Mouse (Mus musculus) left cerebral cortex, adult 2 months (tissue): Measurements from ENCODE around the gene Upf2. TPM values are rescaled to one million over a fixed set of nuclear protein-coding genes. Genes with fewer than 3 reads are reported as not detected.

ENCODE experiments used
- DNase-seq, 2 experiments: peaks; one replicate each; pipeline ENCODE4 v3.0.0; 2021 to 2022; ENCODE audit warnings: low spot score in 2 of 2, mixed read lengths in 1 of 2; ENCODE audit errors: extremely low spot score in 1 of 2
- H3K27ac ChIP-seq: fragments of 200-600 bp; 2 replicates; pipeline ENCODE4 v1.8.1; 2022
- H3K4me3 ChIP-seq: fragments of 200-600 bp; 2 replicates; pipeline ENCODE4 v1.8.1; 2022
- CTCF ChIP-seq: fragments of 200-600 bp; IDR thresholded peaks from 2 replicates; pipeline ENCODE4 v1.8.1; 2022; ENCODE audit warnings: antibody characterized with exemption, mild to moderate bottlenecking, moderate library complexity
- intact Hi-C: fragments of 180-260 bp; cut with DNase I; formaldehyde crosslinking; loops from one replicate; pipeline ENCODE4 v1.15.1; 2025
- long read RNA-seq, 2 experiments: library from polyadenylated mRNA; stranded (forward); transcript quantifications; one replicate each; pipeline ENCODE4 v2.0.0; 2021; ENCODE audit warnings: borderline mapping rate in 2 of 2
- total RNA-seq, 2 experiments: library from RNA; stranded (reverse); gene quantifications; 2 replicates each; pipeline ENCODE4 v1.2.3; 2021

Upf2 gene
- total RNA-seq: 10 to 100 TPM; 43.9 to 44.1 TPM
- long read RNA-seq, experiment 1, full-length matches to known transcripts: 16 of 31 reads
- long read RNA-seq, experiment 1, partial matches to known transcripts: 2 of 31 reads
- long read RNA-seq, experiment 1, other reads (novel, unspliced or antisense): 13 of 31 reads
- long read RNA-seq, experiment 2, full-length matches to known transcripts: 13 of 25 reads
- long read RNA-seq, experiment 2, partial matches to known transcripts: 7 of 25 reads
- long read RNA-seq, experiment 2, other reads (novel, unspliced or antisense): 5 of 25 reads

DNA sequence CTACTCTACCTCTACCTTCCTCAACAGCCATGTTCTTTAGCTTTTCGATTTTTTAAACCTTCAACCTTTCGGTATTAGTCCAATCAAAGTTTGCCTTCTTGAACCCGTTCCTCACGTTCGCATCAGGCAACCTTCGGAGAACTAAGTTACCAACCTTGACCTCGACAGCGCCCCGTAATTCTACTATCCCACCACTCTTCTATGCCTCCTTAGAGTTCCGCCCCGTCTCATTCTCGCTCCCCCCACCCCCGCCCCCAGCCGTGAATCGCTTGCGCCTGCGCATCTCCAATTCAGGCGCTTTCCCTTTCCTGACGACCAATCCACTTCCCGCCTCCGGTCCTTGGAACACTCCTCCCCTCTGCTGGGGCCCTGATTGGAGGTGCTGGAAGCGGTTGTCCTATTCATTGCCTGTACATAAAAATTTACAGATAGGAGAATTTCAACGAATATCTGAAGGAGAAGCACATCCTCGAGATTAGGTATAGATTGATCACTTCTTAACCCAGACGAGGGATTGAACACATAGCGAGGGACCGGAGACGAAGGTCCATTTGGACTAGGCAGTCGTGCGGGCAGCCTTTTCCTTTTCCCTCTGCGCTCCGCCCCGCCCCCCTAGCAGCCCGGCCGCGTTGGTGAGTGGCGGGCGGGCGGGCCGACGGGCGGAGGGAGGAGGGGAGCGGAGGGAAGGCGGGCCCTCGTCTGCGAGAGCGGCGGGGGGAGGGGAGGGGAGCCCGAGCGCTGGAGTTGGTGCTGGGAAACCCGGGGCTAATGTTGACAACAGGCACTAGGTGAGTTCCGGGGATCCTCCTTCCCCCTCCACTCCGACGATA, at the start of gene Upf2:
Gene Upf2 (plus strand): TSS at position 704 of the 830 bp plus-strand sequence.
- intact Hi-C loops: loop anchor here (2.0 kb wide), 1 partner anchor 56 kb away; the partner anchor contains the start of gene Sec61a2
- no peak; the same call in 1 of the 2 replicates for TF ChIP-seq CTCF
- Histone ChIP-seq H3K4me3 (peak within 1 kb of the TSS; percentile 84), H3K27ac (peak within 1 kb of the TSS; percentile 100)
- DNase-seq: peak; percentile 90 to 92

DNA sequence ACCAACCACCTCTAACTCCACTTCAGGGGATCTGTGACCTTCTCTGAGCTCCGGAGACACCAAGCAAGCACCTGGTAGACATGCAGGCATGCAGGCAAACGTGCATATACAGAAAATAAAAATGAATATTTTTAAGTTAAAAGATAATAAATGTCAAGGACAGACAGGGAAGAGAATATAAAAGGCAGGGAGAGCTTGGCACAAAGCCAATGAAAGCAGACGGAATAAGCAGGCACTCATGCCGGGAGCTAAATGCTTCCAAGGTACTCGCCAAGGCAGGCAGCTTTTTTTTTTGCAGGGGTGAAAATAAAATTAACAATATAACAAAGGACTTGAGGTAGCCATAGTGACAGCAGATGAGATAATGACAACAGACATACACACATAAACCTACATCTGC, 45.2 kb upstream of the Upf2 start:
- intact Hi-C loops: no loop called here
- no peak overlapping the region for H3K4me3 ChIP-seq
- DNase-seq: no peak
- H3K27ac ChIP-seq: no peak overlapping the region
- no peak for TF ChIP-seq CTCF

DNA sequence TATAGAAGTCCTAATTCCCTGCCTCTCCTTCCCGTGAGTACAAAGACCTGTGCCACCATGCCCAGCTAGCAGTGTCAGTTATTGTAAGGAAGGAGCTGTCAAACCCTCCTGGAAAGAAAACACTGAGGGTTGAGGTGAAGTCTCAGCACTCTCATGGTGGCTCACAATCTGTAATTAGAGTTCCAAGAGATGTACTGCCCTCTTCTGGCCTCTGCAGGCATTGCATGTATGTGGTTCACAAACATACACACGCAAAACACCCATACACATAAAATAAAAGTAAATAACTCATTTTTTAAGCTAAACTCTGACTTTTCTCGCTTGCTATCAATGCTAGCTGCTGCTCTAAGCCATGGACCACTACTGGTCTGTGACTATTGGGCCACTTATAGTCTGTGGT, 44.6 kb upstream of the Upf2 start:
- no peak overlapping the region for H3K27ac ChIP-seq
- H3K4me3 ChIP-seq: no peak overlapping the region
- intact Hi-C loops: no loop called here
- no peak for DNase-seq
- TF ChIP-seq CTCF: peak; percentile 57

DNA sequence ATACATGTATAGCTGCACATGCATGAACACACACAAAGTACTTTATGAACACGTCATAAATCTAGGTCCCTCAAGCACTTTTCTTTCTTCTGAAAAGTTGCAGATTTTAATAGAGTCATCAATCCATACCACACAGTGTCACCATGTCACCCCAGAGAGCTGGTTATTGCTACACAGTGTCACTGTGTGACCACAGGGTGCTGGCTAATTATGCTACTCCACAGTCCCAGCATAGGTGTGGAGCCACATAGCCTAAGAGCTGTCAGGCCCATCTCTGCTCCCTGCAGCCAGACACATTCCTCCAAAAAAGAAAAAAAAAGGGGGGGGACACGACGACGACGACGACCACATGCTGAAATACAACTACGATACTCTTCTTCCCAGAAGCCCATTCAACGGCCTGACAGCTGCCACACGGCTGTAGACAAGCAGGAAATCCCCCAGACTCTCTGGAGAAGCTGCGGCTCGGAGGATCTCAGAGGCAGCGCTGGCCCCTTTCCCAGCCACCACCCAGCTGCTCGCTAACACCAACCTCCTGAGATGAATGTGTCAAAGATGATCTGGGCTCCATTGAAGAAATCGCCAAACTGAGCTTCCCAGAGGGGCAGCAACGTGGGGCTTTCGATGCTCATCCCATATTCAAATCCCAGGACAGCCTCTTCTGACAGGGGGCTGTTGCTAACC, 39.8 kb upstream of the Upf2 start:
- DNase-seq: no peak
- intact Hi-C loops: no loop called here
- Histone ChIP-seq H3K27ac (no peak overlapping the region), H3K4me3 (no peak overlapping the region)
- no peak for TF ChIP-seq CTCF

DNA sequence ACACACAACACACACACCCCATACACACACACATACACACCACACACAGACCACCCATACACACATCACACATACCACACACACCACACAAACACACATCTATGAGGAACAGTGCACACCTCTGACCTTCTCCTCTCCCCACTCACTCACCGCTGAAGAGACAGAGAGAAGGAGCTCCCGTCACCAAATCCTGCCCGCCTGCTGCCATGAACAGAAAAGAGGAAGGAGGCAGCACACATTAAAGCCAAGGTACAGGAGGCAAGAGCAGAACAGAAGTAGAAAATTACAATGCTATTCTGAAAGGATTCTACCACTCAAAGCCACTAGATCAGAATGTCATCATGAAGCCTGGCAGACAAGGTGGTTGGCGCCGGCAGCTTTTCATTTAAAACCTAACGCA, 28.4 kb upstream of the Upf2 start:
- DNase-seq: no peak
- H3K27ac ChIP-seq: no peak overlapping the region
- no peak overlapping the region for H3K4me3 ChIP-seq
- intact Hi-C loops: no loop called here
- no peak for TF ChIP-seq CTCF

DNA sequence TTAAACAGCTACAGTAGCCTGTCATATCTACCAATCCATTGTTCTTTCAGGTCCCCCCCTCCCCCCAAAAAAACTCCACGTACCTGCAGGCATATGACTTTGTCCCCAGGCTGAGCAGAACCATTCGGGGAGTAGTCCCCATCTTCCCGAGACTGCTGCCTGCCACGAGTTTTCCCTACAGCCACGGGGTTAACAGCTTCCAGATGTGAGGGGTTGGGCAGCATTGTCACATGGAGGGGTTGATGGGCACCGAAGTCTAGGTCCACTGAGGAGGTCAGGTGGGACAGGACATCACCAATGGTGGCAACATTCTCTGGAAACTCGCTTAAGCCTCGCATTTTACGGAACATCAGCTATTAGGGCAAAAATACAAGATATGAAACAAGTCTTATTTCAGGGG, 27.5 kb upstream of the Upf2 start:
- Histone ChIP-seq H3K4me3 (no peak overlapping the region), H3K27ac (no peak overlapping the region)
- DNase-seq: no peak
- intact Hi-C loops: no loop called here
- TF ChIP-seq CTCF: no peak

DNA sequence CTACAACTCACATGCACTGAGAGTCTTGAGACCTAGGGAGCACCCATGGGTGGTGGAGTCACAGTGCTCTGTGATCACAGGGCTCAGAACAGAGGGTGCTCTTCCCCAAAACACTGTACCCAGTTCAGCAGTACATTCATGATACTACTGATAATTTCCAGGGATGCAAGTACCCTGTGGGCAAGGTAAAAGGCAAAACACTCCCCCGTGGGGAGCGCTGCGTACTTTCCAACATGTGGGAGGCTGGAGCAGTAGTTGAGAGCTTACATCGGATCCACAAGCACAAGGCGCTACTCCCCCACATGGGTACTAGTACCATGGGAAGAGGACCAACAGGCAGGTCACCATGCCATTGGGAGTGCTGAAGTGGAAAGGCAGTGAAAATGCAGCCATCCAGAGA, 23.8 kb upstream of the Upf2 start:
- no peak overlapping the region for H3K4me3 ChIP-seq
- intact Hi-C loops: no loop called here
- TF ChIP-seq CTCF: no peak
- H3K27ac ChIP-seq: no peak overlapping the region
- no peak for DNase-seq

DNA sequence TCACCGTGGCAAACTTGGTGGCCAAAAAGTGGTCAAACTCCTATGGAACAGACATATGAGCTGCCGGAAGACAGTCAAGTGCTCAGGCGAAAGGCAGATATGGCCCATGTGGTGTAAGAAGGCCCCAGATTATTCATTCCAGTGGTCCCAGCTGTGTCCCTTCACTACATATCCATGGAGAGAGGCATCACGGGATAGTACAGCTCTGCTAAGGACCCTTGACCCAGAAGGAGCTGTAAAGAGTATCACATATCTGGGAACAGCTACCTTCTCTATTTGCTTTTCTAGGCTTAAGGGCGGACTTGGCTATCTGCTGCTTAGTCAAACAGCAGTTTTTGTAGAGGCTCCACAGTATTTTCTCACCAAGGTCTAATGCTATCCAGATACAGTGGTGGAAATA, 21.5 kb upstream of the Upf2 start:
- no peak for DNase-seq

DNA sequence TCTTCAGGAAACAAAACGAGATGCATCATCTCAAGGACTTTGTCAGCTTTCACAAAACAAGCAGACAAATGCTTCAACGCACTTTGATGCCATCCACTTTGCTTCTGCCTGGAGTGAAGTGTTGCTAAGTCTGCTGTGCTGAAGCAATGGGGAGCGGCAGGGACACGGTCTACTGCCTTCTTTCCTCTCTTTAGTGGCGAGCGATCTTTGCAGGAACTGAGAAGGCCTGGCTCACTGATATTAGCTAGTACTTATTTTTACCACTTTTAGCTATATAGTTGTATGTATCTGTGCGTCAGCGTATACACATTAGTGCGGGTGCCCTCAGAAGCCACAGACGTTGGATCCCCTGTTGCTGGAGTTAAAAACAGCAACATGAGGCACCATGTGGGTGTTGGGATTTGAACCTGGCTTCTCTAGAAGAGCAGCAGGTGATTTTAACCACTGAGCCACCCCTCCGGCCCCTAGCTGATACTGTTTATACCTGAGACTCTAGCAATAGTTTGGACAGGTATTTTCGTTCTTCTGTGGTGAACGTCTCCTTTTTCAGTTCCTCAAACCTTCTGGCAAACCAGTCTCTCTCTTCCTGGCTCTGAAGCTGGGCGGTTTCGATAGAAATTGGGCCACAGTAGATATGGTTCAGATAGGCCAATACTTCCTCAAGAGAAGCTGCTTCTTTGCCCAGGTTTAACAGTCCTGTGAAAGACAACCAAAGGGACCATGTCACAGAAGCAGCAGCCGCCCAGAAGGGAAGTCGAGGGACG, 20.8 kb upstream of the Upf2 start:
- DNase-seq: no peak
- intact Hi-C loops: no loop called here

More for the DNA sequence above, 21.5 kb upstream of the Upf2 start:
- Histone ChIP-seq H3K4me3 (no peak overlapping the region), H3K27ac (no peak overlapping the region)
- TF ChIP-seq CTCF: no peak
- intact Hi-C loops: no loop called here

DNA sequence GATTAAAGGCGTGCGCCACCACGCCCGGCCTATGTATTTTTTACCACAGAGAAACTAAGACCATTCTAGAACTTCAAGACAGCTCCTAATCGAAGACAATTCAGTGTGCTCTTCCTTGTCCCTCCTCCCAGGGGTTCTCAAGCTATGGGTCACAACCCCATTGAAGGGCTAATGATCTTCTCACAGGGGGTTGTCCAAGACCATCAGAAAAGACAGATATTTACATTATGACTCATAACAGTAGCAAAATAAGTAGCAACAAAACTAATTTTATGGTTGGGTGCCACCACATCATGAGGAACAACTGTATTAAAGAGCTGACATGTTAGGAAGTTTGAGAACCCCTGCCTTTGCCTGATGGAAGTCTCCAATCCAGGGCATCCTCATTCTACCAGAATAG, 19.3 kb upstream of the Upf2 start:
- Histone ChIP-seq H3K27ac (no peak overlapping the region), H3K4me3 (no peak overlapping the region)
- intact Hi-C loops: no loop called here
- DNase-seq: no peak
- TF ChIP-seq CTCF: no peak

More for the DNA sequence above, 20.8 kb upstream of the Upf2 start:
- H3K4me3 ChIP-seq: no peak overlapping the region
- H3K27ac ChIP-seq: no peak overlapping the region
- no peak for TF ChIP-seq CTCF

DNA sequence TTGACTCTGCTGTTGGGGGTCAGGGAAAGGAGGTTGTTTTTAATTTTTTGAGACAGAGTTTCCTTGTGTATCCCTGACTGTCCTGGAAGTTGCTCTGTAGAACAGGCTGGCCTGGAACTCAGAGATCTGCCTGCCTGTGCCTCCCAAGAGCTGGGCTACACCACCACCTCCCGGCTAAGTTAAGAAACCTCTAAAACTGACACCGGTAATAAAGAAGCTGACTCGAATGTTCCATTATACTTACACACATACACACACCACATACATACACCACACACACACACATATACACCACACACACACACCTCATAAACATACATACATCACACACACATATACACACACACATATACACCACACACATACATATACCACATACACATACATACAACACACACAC, 16.3 kb upstream of the Upf2 start:
- no peak for DNase-seq
- intact Hi-C loops: no loop called here
- H3K27ac ChIP-seq: no peak overlapping the region
- no peak overlapping the region for H3K4me3 ChIP-seq
- TF ChIP-seq CTCF: no peak

DNA sequence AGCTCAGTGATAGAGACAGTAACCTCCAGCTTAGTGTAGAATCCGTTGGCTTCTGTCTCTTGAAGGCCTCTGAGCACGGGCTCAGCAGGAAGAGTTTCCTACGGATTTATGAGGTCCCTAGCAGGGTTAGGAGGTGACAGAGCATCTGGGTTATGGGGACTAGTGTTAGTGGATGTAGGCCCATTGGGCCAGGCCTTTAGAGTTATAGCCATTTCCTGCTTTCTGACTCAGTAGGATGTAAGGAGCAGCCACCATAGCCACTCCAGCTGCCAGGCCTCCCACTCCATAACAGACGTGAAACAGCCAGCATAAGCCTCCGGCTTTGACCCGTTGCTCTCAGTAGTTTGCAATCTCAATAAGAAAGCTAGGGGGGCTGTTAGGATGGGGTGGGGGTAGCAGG, 15.2 kb upstream of the Upf2 start:
- intact Hi-C loops: no loop called here
- Histone ChIP-seq H3K4me3 (no peak overlapping the region), H3K27ac (no peak overlapping the region)
- no peak for TF ChIP-seq CTCF
- no peak for DNase-seq
